Mouse (Mus musculus): ENCODE results near the gene Sept5.

GRCm38 (mm10) chr16:18613301-18613700, 16.5 kb downstream of the Sept5 start:
- TF ChIP-seq CTCF (IDR thresholded peaks at IDR 0.05; ENCODE audit: low read depth): no peak
- no peak for TF ChIP-seq EP300 (IDR thresholded peaks at IDR 0.05; ENCODE audit: low read depth)
